Mouse (Mus musculus): ENCODE measurements at regions not wholly inside any gene's neighbourhood (a gene's known extent, or its start where the extent isn't known, plus 50 kb on each side); places are given as distances from the start of the nearest gene placed in this dataset.

- TF ChIP-seq GATA1 (IDR thresholded peaks at IDR 0.05; ENCODE audit: borderline replicate concordance, low read length) (no peak), FLI1 (IDR thresholded peaks at IDR 0.05; ENCODE audit: low read length) (no peak)
Observed at GRCm38 (mm10) chr9:30632164-30633146, 205.5 kb downstream of the Snx19 start.

Measured in megakaryocyte, embryonic 14.5 days (primary cell).